Mouse (Mus musculus) c-Kit-positive CD71-positive TER-119-positive erythroid progenitor cells, embryonic 14.5 days (primary cell): Measurements from ENCODE around the gene Rad23b.
"Not testable (repeated sequence)": the region's sequence is repeated elsewhere in the genome, so short reads cannot be mapped to it uniquely, and the experiment has no call there.

ENCODE experiments used
- DNase-seq: peaks from one replicate; pipeline ENCODE4 v3.0.0-alpha.2; 2013; ENCODE audit warnings: low spot score

The Rad23b gene

GRCm38 (mm10) chr4:55349452-55350218 lies at the start of gene Rad23b:
Rad23b (plus strand) TSS chr4:55350043.
- peak; percentile 98 for DNase-seq

- no peak for DNase-seq
Measured at GRCm38 (mm10) chr4:55304121-55304520, 45.7 kb upstream of the Rad23b start.

- DNase-seq, result no peak
Measured at GRCm38 (mm10) chr4:55306636-55307035, 43.2 kb upstream of the Rad23b start.

- DNase-seq, result no peak
Measured at GRCm38 (mm10) chr4:55316726-55317125, 33.1 kb upstream of the Rad23b start.

GRCm38 (mm10) chr4:55318350-55318749 lies 31.5 kb upstream of the Rad23b start:
- DNase-seq, result not testable (repeated sequence)

- no peak for DNase-seq
Measured at GRCm38 (mm10) chr4:55325786-55326518, 23.9 kb upstream of the Rad23b start.

GRCm38 (mm10) chr4:55327508-55327907 lies 22.3 kb upstream of the Rad23b start:
- no peak for DNase-seq

GRCm38 (mm10) chr4:55328471-55328870 lies 21.4 kb upstream of the Rad23b start:
- DNase-seq, result no peak

GRCm38 (mm10) chr4:55328928-55329327 lies 20.9 kb upstream of the Rad23b start:
- not testable (repeated sequence) for DNase-seq

- no peak for DNase-seq
Measured at GRCm38 (mm10) chr4:55329621-55330346, 20.1 kb upstream of the Rad23b start.

- DNase-seq, result no peak
Measured at GRCm38 (mm10) chr4:55335030-55335770, 14.6 kb upstream of the Rad23b start.

- DNase-seq, result peak; percentile 51
Measured at GRCm38 (mm10) chr4:55338905-55339304, 10.9 kb upstream of the Rad23b start.

GRCm38 (mm10) chr4:55339388-55339787 lies 10.5 kb upstream of the Rad23b start:
- no peak for DNase-seq

- no peak for DNase-seq
Measured at GRCm38 (mm10) chr4:55341797-55342196, 8.0 kb upstream of the Rad23b start.

- peak; percentile 65 for DNase-seq
Measured at GRCm38 (mm10) chr4:55342602-55343001, 7.2 kb upstream of the Rad23b start.

- DNase-seq, result no peak
Measured at GRCm38 (mm10) chr4:55343287-55343686, 6.6 kb upstream of the Rad23b start.

- DNase-seq, result no peak
Measured at GRCm38 (mm10) chr4:55348759-55349451, 938 bp upstream of the Rad23b start.

GRCm38 (mm10) chr4:55350219-55350931 lies 532 bp downstream of the Rad23b start:
- no peak for DNase-seq

GRCm38 (mm10) chr4:55351037-55351436 lies 1.2 kb downstream of the Rad23b start:
- DNase-seq, result no peak

GRCm38 (mm10) chr4:55351860-55352259 lies 2.0 kb downstream of the Rad23b start:
- DNase-seq, result no peak

GRCm38 (mm10) chr4:55354038-55354437 lies 4.2 kb downstream of the Rad23b start:
- no peak for DNase-seq
